Mouse (Mus musculus) right cerebral cortex, postnatal 10 days (tissue): Measurements from ENCODE around the gene Ormdl3.
"Not testable (repeated sequence)": the region's sequence is repeated elsewhere in the genome, so short reads cannot be mapped to it uniquely, and the experiment has no call there.

Experiments used
- DNase-seq, 2 experiments: peaks; one replicate each; pipeline ENCODE4 v3.0.0; 2021; ENCODE audit warnings: low spot score in 2 of 2

The Ormdl3 gene

DNA sequence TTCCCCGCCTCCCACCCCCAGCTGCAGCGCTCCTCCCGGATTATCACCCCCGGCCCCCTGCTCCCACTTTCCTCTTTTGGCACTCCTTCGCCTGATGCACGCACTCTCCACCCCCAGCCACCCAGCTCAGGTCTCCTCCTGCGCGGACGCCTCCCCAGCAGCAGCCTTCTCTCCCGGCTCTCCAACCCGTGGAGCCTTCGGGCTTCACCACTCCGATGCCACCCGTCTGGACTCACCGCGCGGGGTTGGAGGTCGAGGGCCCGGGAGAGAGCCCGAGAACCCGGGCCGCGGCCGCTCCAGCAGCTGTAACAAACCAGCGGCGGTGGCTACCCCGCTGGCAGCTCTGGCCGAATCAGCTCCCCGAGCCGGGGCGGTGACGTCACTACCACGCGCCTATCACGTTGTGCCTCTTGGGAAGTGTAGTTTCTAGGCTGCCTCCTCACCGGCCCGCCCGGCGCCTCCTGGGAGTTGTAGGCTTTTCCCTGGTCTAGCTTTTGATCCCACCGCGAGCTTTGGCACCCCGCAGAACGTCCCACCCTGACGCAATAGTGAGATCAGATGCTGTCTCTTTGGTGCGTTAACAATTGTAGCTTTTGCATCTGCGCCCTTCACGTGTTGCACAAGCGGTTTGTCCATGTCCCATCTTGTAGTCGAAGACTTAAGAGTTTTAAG, at the start of gene Ormdl3:
TSS of gene Ormdl3 (minus strand) at position 477 of the 672 bp plus-strand sequence.
- peak; percentile 99 for DNase-seq

- DNase-seq: not testable (repeated sequence)
These were observed 48.3 kb upstream of the Ormdl3 start for GRCm38 (mm10) chr11:98635312-98635970.

DNA sequence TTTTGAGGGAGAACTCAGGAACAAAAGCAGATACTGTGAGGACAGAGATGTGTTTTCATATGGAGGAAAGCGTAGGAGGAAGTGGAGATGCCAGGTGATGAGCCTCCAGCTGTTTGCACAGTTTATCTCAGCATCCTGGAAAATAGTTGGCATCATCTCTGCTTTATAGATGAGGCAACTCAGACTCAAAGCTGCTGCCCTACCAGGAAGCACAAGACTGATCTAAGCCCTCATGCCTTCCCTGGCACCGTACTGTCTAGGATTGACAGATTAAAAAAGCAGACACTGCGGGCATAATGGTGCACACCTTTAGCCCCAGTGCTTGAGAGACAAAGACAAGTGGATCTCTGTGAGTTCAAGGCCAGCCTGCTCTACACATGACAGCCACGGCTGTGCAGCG, 43.5 kb upstream of the Ormdl3 start:
- DNase-seq: no peak

GRCm38 (mm10) chr11:98628706-98629105, 41.5 kb upstream of the Ormdl3 start:
- DNase-seq: peak in 1 of 2 experiments; percentile 22

DNA sequence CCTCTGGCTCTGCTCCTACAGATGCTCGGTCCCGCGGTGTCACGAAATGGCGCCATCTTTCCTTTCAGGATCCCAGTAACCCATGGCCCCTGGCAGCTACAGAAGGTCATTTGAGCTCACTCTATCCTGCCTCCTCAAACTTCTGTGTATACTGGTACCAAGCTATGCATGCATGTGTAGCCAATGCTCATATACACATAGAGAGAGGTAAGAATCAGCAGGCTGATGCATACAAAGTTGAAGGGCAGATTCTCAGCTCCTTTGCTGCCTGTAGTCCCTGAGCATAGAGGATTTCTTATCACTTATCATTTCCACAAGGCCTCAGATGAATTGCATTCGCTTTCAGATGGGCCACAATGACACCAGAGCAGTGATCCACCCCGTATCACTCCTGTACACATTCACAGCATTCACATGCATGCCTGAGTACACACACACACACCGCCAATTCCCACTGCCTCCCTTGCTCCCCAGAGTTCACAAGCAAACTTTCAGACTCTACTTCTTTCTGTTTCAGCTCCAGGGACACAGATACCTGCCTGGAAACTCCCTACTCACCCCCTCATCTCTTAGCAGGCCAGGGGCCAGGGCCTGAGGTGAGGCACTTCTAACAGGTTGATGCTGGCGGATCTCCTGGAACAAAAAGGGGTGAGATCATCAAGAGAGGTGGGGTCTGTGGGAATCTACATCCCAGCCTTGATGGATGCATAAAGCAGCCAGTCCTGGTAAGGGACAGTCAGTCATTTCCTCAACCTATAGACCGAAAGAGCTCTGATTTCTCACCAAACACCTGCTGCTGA, 38.6 kb upstream of the Ormdl3 start, which contains the start of the genes Gm12355 and Gsdma3:
TSS of gene Gm12355 (minus strand) at position 51 of the 800 bp plus-strand sequence.
TSS of gene Gsdma3 (plus strand) at position 750 of the 800 bp plus-strand sequence.
- no peak for DNase-seq

DNA sequence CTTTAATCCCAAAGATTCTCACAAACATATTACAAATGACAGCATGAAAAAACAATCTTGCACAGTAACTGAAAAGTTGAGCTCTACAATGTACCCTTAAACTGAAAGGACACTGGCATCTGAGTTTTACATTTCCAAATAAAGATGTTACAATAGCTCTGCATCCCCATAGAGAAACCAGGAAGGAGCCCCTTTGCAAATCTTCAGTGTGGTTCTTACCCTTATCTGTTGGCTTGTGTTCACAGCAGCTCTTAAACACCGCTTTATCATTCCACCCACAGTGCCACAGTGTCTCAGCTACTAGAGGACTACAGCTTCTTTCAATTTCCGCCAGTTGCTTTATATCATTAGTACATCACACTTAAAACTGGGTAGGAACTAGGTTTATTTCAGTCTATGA, 37.2 kb upstream of the Ormdl3 start:
- DNase-seq: not testable (repeated sequence)

- not testable (repeated sequence) for DNase-seq
These were observed 36.8 kb upstream of the Ormdl3 start for GRCm38 (mm10) chr11:98623981-98624380.

DNA sequence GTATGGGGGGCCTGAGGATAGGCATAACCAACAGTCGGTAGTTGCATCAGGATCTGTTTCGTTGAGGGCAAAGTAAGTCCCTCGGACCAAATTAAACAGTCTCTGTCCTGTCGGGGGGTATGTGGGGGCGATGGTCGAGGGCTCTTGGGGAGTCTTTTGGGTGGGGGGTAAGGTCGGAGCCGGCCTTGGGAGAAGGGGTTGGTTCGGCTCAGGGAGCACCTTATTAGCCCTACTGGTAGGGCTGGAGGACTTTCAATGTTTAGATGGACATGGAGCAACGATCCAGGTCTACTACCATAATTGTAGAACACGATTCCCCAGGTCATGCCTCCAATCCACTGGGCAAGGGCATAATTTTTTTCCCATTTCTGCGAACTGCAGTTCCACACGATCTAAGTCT, 33.6 kb upstream of the Ormdl3 start:
- DNase-seq: no peak

DNA sequence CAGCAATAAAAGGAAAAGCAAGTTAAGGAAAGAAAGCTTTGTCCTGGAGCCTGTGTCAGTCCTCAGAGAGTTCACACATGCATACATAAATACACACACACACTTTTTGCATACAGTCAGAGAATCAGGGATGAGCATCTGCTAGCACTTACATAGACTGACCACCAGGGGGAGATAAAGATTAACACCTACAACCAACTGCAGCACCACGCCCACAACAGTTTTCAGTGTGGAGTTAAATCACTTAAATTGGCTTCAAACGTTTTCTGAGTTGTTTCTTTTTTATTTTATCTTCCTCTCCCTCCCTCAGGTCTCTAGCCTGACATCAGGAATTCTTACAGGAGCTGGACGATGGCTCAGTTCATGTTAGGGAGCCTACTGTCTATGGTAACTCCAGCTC, 19.6 kb upstream of the Ormdl3 start:
- DNase-seq: peak; percentile 57 to 59

- not testable (repeated sequence) for DNase-seq
These were observed 17.7 kb upstream of the Ormdl3 start for GRCm38 (mm10) chr11:98604911-98605310.

- no peak for DNase-seq
These were observed 16.8 kb upstream of the Ormdl3 start for GRCm38 (mm10) chr11:98603953-98604352.

- DNase-seq: peak in 1 of 2 experiments; percentile 19
These were observed 15.0 kb upstream of the Ormdl3 start for GRCm38 (mm10) chr11:98602090-98602690.

DNA sequence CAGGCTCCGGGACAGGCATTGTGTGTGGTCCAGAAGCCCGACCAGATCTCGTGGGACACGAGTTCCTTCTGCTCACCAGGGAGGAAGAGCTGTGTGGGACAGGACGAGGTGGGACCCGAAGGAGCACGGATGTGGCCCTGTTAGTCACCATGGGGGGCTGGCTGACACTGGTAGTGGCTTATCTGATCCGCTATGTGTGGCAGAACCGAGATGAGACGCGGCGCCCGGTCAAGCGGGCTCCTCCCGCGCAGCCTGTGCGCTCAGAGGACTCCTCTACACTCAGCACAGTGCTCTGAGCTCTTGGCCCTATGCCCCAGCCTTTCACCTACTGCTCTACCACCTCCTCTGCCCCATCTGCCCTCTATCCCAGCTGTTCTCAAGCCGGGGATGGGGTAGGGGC, 12.1 kb upstream of the Ormdl3 start:
- DNase-seq: no peak

- no peak for DNase-seq
These were observed 11.7 kb upstream of the Ormdl3 start for GRCm38 (mm10) chr11:98598851-98599290.

GRCm38 (mm10) chr11:98597991-98598390, 10.8 kb upstream of the Ormdl3 start, which contains the start of gene Lrrc3c:
TSS of gene Lrrc3c (plus strand) at chr11:98598291.
- no peak for DNase-seq

- no peak for DNase-seq
These were observed 10.2 kb upstream of the Ormdl3 start for GRCm38 (mm10) chr11:98597363-98597762.

- no peak for DNase-seq
These were observed 8.8 kb upstream of the Ormdl3 start for GRCm38 (mm10) chr11:98595955-98596354.

GRCm38 (mm10) chr11:98595473-98595872, 8.3 kb upstream of the Ormdl3 start:
- no peak for DNase-seq

DNA sequence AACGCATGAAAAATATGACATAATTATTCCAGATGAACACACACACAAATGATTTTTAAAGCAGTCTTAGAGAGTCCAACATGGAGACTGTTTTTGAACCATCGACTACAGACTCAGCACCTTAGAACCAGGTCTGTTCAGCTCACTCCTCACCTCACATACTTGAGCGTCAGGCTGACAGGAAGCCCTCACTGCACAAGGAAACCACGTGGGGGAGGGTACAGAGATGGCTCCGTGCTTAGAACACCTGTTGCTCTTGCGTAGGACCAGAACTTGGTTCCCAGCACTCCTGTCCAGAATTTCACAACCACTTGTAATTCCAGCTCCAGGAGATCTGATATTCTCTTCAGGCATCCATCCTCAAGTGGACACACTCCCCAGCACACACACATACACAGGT, 7.9 kb upstream of the Ormdl3 start:
- DNase-seq: no peak

GRCm38 (mm10) chr11:98590548-98591445, 3.6 kb upstream of the Ormdl3 start:
- DNase-seq: no peak

GRCm38 (mm10) chr11:98589306-98589705, 2.1 kb upstream of the Ormdl3 start:
- DNase-seq: no peak
